Comparison of ENCODE assay signal across 8 mouse cellular contexts in genomic region chr4:134469341-134469796, GRCm38 (mm10). TPM values are rescaled to one million over a fixed set of nuclear protein-coding genes. Genes with fewer than 3 reads are reported as not detected.
DNase-seq lines count a peak whose midpoint lies in the region; ATAC-seq and TF ChIP-seq lines count a peak whose summit lies in the region.

No protein-coding gene starts in this region.

- TF ChIP-seq CTCF in left cerebral cortex, adult 2 months (IDR thresholded peaks at IDR 0.05): no peak

- H3K36me3 ChIP-seq in intestine, embryonic 15.5 days: peaks cover 18% of the 10 kb centered on the region
- H3K36me3 ChIP-seq in neural tube, embryonic 13.5 days: peaks cover 32% of the 10 kb centered on the region

- peak overlapping the region; percentile 76 for H3K27ac ChIP-seq in left cerebral cortex, adult 2 months
- peak overlapping the region; percentile 20 for H3K27ac ChIP-seq in intestine, embryonic 15.5 days
- H3K27ac ChIP-seq in neural tube, embryonic 13.5 days (replicated peaks): peak overlapping the region; percentile 98

- intact Hi-C loops in left cerebral cortex, adult 2 months (cut with DNase I): loop anchor here (1.0 kb wide), 1 partner anchor 39 kb away; no protein-coding TSS in a partner anchor
- intact Hi-C loops in left cerebral cortex, postnatal 25 days (cut with DNase I): loop anchor here (2.0 kb wide), 2 partner anchors 19 to 73 kb away; partner anchors contain the start of gene Pafah2

- no peaks in the 10 kb centered on the region for H3K27me3 ChIP-seq in intestine, embryonic 15.5 days (replicated peaks)
- no peaks in the 10 kb centered on the region for H3K27me3 ChIP-seq in neural tube, embryonic 13.5 days

- no peak for DNase-seq in left cerebral cortex, adult 2 months (ENCODE audit: extremely low spot score in 1 of 2, low spot score in 2 of 2)
- no peak for DNase-seq in left cerebral cortex, adult 11 months (ENCODE audit: low spot score)
- peak; percentile 44 for DNase-seq in embryo, embryonic 11 days
- DNase-seq in left cerebral cortex, postnatal 25 days (ENCODE audit: low spot score in 2 of 2): no peak
- DNase-seq in adrenal gland, postnatal 14 days: no peak
- no peak for DNase-seq in thymus, adult 18-20 months

- peak overlapping the region; percentile 69 for H3K4me3 ChIP-seq in left cerebral cortex, adult 2 months
- H3K4me3 ChIP-seq in intestine, embryonic 15.5 days (replicated peaks): peak overlapping the region; percentile 92
- H3K4me3 ChIP-seq in neural tube, embryonic 13.5 days: peak overlapping the region; percentile 83

- 15% methylated on average over 6 of the region's 6 CpGs for WGBS in intestine, embryonic 15.5 days
- WGBS in neural tube, embryonic 13.5 days: 3% methylated on average over 6 of the region's 6 CpGs

- H3K4me1 ChIP-seq in intestine, embryonic 15.5 days (replicated peaks): no peaks in the 10 kb centered on the region; the same call in 1 of the 2 replicates
- H3K4me1 ChIP-seq in neural tube, embryonic 13.5 days (replicated peaks): peaks cover 55% of the 10 kb centered on the region

- peak; percentile 13 for ATAC-seq in intestine, embryonic 15.5 days
- peak; percentile 8; the same call in 1 of the 2 replicates for ATAC-seq in neural tube, embryonic 13.5 days (ENCODE audit: low read depth)

- peak overlapping the region; percentile 39; the same call in 1 of the 2 replicates for H3K9ac ChIP-seq in intestine, embryonic 15.5 days
- H3K9ac ChIP-seq in neural tube, embryonic 13.5 days: peak overlapping the region; percentile 94

- H3K9me3 ChIP-seq in intestine, embryonic 15.5 days: no peaks in the 10 kb centered on the region
- no peaks in the 10 kb centered on the region for H3K9me3 ChIP-seq in neural tube, embryonic 13.5 days

- H3K4me2 ChIP-seq in intestine, embryonic 15.5 days (replicated peaks): peak overlapping the region; percentile 95
- peak overlapping the region; percentile 83 for H3K4me2 ChIP-seq in neural tube, embryonic 13.5 days

RNA-seq across cellular contexts. Expression of gene Stmn1, which starts 1.2 kb away (rescaled TPM):
- 1,000 to 10,000 TPM in 1 of 2 experiments, 100 to 1,000 TPM in 1; 990 to 1,034 TPM for total RNA-seq in left cerebral cortex, adult 2 months (2021)
- polyA plus RNA-seq in intestine, embryonic 15.5 days (2015; fragmentation: Nextera tagmentation; extraction: Ambion mirVana): 1,243 and 1,415 TPM in 2 replicates
- polyA plus RNA-seq in neural tube, embryonic 13.5 days (2015; fragmentation: Nextera tagmentation; extraction: Ambion mirVana): 6,082 and 6,118 TPM in 2 replicates
- 1,000 to 10,000 TPM in 1 of 2 experiments, 100 to 1,000 TPM in 1; 940 to 1,084 TPM for total RNA-seq in left cerebral cortex, postnatal 25 days (2021)
- 118 and 119 TPM in 2 replicates for total RNA-seq in adrenal gland, postnatal 14 days (2021)

RNA-seq across cellular contexts. Expression of gene Paqr7, which starts 27.1 kb away (rescaled TPM):
- 10 to 100 TPM; 69.3 to 77.9 TPM for total RNA-seq in left cerebral cortex, adult 2 months (2021)
- polyA plus RNA-seq in intestine, embryonic 15.5 days (2015; fragmentation: Nextera tagmentation; extraction: Ambion mirVana): 11.5 TPM in 2 replicates
- polyA plus RNA-seq in neural tube, embryonic 13.5 days (2015; fragmentation: Nextera tagmentation; extraction: Ambion mirVana): 19.5 and 23.3 TPM in 2 replicates
- 10 to 100 TPM; 61.2 to 63.3 TPM for total RNA-seq in left cerebral cortex, postnatal 25 days (2021)
- total RNA-seq in adrenal gland, postnatal 14 days (2021): 25.9 and 32.2 TPM in 2 replicates

RNA-seq across cellular contexts. Expression of gene Aunip, which starts 41.4 kb away (rescaled TPM):
- under 1 TPM; 0.54 to 0.63 TPM for total RNA-seq in left cerebral cortex, adult 2 months (2021)
- 16.0 and 18.0 TPM in 2 replicates for polyA plus RNA-seq in intestine, embryonic 15.5 days (2015; fragmentation: Nextera tagmentation; extraction: Ambion mirVana)
- 2.3 TPM in 2 replicates for polyA plus RNA-seq in neural tube, embryonic 13.5 days (2015; fragmentation: Nextera tagmentation; extraction: Ambion mirVana)
- under 1 TPM; 0.37 to 0.60 TPM for total RNA-seq in left cerebral cortex, postnatal 25 days (2021)
- 1.8 and 3.0 TPM in 2 replicates for total RNA-seq in adrenal gland, postnatal 14 days (2021)

Comparison
In these comparisons a context has a peak if more than half of its experiments do, and no peak if none do; other contexts are left out.
1. H3K27ac ChIP-seq: peak in every context shown above with its lines; median percentile 98 in neural tube, embryonic 13.5 days; 76 in left cerebral cortex, adult 2 months; 20 in intestine, embryonic 15.5 days.